Mouse (Mus musculus) bone marrow macrophage, adult 2 months (primary cell): ENCODE data around the gene Ak3.

Source experiments
- CTCF ChIP-seq: IDR thresholded peaks from 2 replicates; pipeline ENCODE4 v1.5.1; 2012; ENCODE audit warnings: low read depth, mild to moderate bottlenecking, low read length, moderate library complexity
- POLR2A ChIP-seq: IDR thresholded peaks from 2 replicates; pipeline ENCODE4 v1.6.1; 2012; ENCODE audit warnings: mild to moderate bottlenecking, low read depth, low read length, borderline replicate concordance

GRCm38 (mm10) chr19:29064451-29065102 is 16.8 kb upstream of the Ak3 start:
- no peak for TF ChIP-seq CTCF
- no peak for TF ChIP-seq POLR2A
